Mouse (Mus musculus): ENCODE measurements around the gene Hoxb7.

Hoxb7 gene

DNA sequence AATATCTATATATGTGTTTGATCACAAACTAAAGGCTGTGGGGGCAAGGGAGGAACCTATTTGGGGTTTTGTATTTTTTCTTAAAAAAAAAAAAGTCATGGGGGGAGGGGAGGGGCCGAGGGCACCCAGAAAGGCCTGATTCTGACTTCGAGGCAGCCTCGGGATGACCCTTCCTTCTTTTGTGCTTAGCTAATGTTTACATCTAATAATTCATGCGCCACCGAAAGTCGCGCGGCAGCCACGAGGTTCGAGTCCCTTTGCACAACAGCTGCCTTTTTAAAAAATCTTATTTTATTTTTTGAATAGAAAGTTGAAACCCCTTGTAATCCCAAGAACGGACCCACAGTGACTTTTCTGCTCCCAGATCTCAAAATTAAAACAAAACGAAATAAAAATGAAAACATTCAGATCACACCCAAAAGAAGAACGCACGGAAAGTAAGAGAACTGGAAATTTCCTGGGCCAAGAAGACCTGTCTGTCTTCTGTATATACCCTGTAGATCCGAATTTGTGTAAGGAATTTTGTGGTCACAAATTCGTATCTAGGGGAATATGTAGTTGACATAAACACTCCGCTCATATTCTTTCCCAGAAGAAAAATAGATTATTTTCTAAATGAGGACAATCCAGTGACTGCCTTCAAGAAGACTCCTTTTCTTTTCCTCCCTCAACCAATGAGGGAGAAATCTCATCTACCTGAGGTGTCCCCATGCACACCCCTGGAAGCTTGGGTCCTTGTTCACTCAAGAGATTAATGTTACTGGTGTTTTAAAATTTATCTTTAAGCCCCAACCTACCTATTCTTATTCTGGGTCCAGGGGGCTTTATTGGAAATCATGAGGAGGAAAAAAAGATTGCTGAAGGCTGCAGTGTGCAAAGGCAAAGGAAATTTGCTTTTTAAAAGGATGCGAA lies 30.5 kb downstream of the Hoxb7 start:
- DNase-seq (ENCODE audit: low spot score in 2 of 2), result no peak

DNA sequence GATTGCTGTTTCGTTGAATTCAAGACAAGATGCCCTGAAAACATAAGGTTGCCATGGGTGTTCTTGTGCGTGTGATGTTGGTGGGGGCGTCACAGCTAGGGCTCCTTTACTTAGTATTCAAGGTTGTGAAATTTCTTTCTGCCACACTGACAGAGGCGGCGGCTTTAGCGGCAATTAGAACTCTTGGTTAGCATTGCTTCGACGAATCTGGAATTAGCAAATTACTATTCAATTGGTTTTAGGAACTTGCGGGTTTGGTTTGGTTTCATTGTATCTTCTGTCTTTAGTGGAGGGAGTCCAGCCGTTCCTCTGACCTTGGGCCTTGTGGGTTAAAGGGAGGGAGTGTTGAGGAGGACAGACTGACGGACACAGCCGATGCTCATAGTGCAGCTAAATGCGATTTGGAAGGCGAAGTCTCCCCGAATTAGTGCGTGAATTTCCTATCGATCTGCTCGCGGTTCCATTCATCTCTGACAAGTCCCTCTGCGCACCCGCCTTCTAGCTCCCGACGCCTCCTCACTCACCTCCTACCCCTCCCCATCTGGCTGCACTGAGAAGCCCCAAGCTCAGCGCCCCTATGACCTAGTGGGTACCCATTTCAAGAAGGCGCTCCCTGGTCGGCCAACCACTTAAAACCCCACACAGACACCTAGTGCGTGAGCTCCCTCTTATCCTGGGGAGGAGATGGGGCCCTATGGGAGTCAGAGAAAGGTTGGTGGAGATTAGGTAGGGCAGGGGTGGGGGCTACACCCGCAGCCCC lies 31.4 kb downstream of the Hoxb7 start, which contains the start of gene Hoxb4:
Hoxb4 (plus strand) TSS at position 660 of the 760 bp plus-strand sequence.
- DNase-seq (ENCODE audit: low spot score in 2 of 2), result no peak

- DNase-seq (ENCODE audit: low spot score in 2 of 2), result no peak
Observed at GRCm38 (mm10) chr11:96318368-96319070, 32.1 kb downstream of the Hoxb7 start.

- no peak for DNase-seq (ENCODE audit: low spot score in 2 of 2)
Observed at GRCm38 (mm10) chr11:96319071-96319902, 32.9 kb downstream of the Hoxb7 start.

DNA sequence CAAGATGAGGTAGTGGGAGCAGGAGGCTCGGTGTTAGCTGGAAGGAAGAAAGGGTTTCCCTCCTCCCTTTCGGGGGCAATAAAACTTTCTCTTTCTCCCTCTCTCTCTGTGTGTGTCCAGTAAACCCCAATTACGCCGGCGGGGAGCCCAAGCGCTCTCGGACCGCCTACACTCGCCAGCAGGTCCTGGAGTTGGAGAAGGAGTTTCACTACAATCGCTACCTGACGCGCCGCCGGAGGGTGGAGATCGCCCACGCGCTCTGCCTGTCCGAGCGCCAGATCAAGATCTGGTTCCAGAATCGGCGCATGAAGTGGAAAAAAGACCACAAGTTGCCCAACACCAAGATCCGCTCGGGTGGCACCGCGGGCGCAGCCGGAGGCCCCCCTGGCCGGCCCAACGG lies 33.5 kb downstream of the Hoxb7 start:
- DNase-seq (ENCODE audit: low spot score in 2 of 2), result peak in 1 of 2 experiments; percentile 62

DNA sequence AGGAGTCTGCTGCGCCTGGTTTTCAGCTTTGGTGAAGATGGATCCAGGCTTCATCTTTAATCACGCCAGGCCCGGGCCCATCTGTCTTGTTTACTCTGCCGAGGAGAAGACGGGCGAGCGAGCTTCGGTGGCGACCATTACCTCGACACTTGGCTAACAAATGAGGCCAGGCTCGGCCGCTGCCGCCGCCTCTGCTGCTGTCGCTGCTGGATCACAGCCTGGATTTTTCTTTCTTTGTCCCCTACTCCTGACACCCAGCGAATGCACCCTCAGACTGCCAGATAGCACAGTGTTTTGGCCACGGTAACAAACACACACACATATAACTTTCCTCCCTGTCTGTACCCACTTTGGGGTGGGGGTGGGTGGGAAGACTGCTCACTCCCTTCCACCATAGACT lies 34.3 kb downstream of the Hoxb7 start:
- no peak for DNase-seq (ENCODE audit: low spot score in 2 of 2)

DNA sequence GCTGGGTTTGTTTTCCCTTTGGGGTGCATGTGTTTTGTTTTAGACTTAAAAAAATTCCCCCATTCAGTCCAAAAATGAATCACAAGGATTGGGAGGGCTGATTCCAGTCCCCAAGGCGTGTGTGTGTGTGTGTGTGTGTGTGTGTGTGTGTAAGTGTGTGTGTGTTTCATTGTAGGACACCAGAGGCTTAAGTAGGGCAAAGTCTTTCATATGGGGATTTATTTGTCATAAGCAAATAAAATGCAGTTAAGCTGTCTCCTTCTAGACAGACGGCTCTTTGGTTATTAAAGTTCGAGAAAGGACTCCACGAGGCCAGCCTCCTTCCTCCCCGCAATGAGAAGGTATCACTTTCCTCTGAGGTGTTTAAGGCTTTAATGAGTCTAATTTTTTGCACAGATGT lies 35.4 kb downstream of the Hoxb7 start:
- DNase-seq (ENCODE audit: low spot score in 2 of 2), result no peak

DNA sequence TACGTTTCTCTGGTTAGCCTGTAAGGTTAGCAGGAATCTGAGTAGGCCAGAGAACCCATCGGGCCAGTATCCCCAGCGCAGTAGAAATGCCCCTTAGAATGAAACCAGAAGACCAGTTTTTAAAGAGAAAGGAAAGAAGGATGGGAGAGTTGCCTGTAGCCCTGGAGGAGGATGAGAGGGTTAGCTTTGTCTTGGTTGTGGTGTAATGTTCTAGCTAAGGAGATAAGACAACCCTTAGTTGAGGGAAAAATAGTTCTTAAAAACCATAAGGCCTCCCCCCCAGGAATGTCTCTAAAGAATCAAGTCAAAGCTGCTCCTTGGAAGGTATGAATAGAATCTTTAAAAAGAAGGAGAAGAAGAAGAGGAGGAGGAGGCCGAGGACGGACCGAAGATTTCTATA lies 36.3 kb downstream of the Hoxb7 start:
- DNase-seq (ENCODE audit: low spot score in 2 of 2), result no peak

GRCm38 (mm10) chr11:96323154-96323553 lies 36.7 kb downstream of the Hoxb7 start, which contains the start of gene Hoxb3:
Gene Hoxb3, plus strand, starts transcription at chr11:96323326.
- DNase-seq (ENCODE audit: low spot score in 2 of 2), result no peak

GRCm38 (mm10) chr11:96324125-96324524 lies 37.7 kb downstream of the Hoxb7 start:
- DNase-seq (ENCODE audit: low spot score in 2 of 2), result no peak

DNA sequence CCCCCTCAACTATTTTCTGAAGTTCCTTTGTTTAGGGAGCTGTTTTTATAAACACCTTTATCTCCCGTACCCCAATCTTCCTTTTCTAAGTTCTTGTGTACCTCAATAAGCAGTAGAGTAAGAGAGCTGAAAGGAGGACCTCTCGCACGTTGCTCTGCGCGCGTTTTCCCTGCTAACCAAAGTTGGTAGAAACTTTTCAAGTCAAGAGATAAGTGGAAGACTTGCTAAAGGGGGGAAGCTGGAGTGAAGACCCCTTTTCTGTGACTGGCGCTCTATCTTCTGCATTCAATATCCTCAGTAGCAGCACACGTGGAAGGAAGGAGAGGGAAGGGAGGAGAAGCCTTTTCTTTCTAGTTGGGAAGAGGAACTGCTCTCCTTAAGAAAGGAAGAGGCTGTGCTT lies 38.5 kb downstream of the Hoxb7 start:
- DNase-seq (ENCODE audit: low spot score in 2 of 2), result no peak

GRCm38 (mm10) chr11:96325747-96326212 lies 39.4 kb downstream of the Hoxb7 start:
- DNase-seq (ENCODE audit: low spot score in 2 of 2), result no peak

- no peak for DNase-seq (ENCODE audit: low spot score in 2 of 2)
Observed at GRCm38 (mm10) chr11:96326705-96327104, 40.3 kb downstream of the Hoxb7 start.

GRCm38 (mm10) chr11:96327122-96327521 lies 40.7 kb downstream of the Hoxb7 start:
- no peak for DNase-seq (ENCODE audit: low spot score in 2 of 2)

GRCm38 (mm10) chr11:96327750-96328149 lies 41.3 kb downstream of the Hoxb7 start:
- no peak for DNase-seq (ENCODE audit: low spot score in 2 of 2)

DNA sequence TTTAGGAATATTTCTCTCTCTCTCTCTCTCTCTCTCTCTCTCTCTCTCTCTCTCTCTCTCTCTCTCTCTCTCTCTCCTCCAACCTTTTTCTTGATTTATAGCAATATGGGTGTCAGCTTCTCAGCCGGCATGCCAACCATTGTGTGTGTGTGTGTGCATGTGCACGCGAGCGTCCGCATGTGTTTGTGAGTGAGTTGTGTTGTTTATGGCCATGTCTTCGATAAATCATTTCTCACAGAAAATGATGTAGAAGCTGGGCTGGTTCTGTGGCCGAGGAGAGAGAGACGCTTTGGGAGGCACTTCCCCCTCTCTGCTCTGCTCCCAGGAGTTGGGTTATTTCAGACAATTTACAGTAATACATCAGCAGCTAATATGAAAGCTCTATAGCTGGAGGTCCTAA lies 42.2 kb downstream of the Hoxb7 start:
- no peak for DNase-seq (ENCODE audit: low spot score in 2 of 2)

- DNase-seq (ENCODE audit: low spot score in 2 of 2), result no peak
Observed at GRCm38 (mm10) chr11:96332105-96332504, 45.7 kb downstream of the Hoxb7 start.

GRCm38 (mm10) chr11:96332618-96333032 lies 46.2 kb downstream of the Hoxb7 start:
- DNase-seq (ENCODE audit: low spot score in 2 of 2), result no peak

DNA sequence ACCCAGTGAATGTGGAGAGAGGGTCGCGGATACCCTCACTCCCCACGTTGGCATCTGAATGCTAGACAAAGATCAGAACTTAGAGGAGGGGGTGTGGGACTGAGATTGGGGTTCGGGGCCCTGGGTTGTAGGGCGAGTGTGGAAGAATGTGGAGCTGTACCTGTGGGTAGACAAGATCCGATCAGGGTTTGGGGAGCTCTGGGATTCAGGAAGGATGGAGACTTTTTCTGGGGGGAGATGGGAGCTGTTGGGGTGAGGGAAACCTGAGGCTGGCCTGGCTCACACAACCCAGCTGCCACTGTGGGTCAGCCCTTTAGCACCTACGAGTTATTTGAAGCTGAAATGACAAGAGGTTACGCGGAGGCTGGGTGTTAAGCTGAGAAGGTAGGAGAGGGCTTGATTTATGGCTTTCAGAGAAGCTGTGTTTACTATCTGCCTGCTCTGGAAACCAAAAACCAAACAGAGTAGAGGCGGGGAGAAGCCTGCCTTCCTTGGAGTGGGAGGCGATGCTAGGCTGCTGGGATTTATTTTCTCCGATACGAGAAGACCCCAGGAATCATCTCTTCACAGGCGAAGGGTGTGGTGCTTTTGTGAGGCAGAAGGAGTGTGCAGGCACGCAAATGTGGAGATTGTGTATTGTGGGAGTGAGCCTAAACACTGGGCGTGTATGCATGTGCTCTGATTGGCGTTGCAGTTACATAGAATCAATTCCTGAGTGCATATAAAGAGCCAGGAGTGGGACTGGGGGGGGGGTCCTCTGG lies 47.0 kb downstream of the Hoxb7 start:
- no peak for DNase-seq (ENCODE audit: low spot score in 2 of 2)

- DNase-seq (ENCODE audit: low spot score in 2 of 2), result no peak
Observed at GRCm38 (mm10) chr11:96334002-96334364, 47.6 kb downstream of the Hoxb7 start.
